Mouse (Mus musculus) forebrain, embryonic 14.5 days (tissue): ENCODE measurements around the gene Ms4a4c. TPM values are rescaled to one million over a fixed set of nuclear protein-coding genes. Genes with fewer than 3 reads are reported as not detected.

Experiments
- polyA plus RNA-seq: library from polyadenylated mRNA; unstranded; fragments of >200 nt; fragmentation: Nextera tagmentation; extraction: Ambion mirVana; gene quantifications from 2 replicates; pipeline ENCODE4 v1.2.1, GENCODE M21; 2014

The Ms4a4c gene
- polyA plus RNA-seq, 1 experiment from 2014 or later: not detected

Other genes with a start within 250 kb of the Ms4a4c start
- not detected in 2 replicates for gene 1700025F22Rik, start 239.4 kb upstream of the Ms4a4c start, polyA plus RNA-seq
- not detected in 2 replicates for gene Ms4a13, start 208.0 kb upstream of the Ms4a4c start, polyA plus RNA-seq
- gene Ms4a12, start 172.3 kb upstream of the Ms4a4c start, polyA plus RNA-seq: not detected in 2 replicates
- gene Ms4a1, start 138.5 kb upstream of the Ms4a4c start, polyA plus RNA-seq: not detected in 2 replicates
- gene Ms4a5, start 120.9 kb upstream of the Ms4a4c start, polyA plus RNA-seq: not detected in 2 replicates
- not detected in 2 replicates for gene Ms4a14, start 90.3 kb upstream of the Ms4a4c start, polyA plus RNA-seq
- 2.4 and 3.1 TPM in 2 replicates for gene Ms4a7, start 68.6 kb upstream of the Ms4a4c start, polyA plus RNA-seq
- gene Ms4a4a, start 29.2 kb upstream of the Ms4a4c start, polyA plus RNA-seq: 0.46 and 0.57 TPM in 2 replicates
- not detected in 2 replicates for gene Ms4a4b, start 38.8 kb downstream of the Ms4a4c start, polyA plus RNA-seq
- gene Ms4a6c, start 64.6 kb downstream of the Ms4a4c start, polyA plus RNA-seq: 1.6 and 2.3 TPM in 2 replicates
- gene Gm8369, start 81.2 kb downstream of the Ms4a4c start, polyA plus RNA-seq: not detected in 2 replicates
- gene Ms4a6b, start 111.7 kb downstream of the Ms4a4c start, polyA plus RNA-seq: 2.8 and 3.1 TPM in 2 replicates
- gene Ms4a4d, start 132.0 kb downstream of the Ms4a4c start, polyA plus RNA-seq: not detected in 2 replicates
- 2.7 and 2.8 TPM in 2 replicates for gene Ms4a6d, start 200.1 kb downstream of the Ms4a4c start, polyA plus RNA-seq
- gene Ms4a2, start 218.9 kb downstream of the Ms4a4c start, polyA plus RNA-seq: not detected in 2 replicates
- gene Ms4a3, start 236.1 kb downstream of the Ms4a4c start, polyA plus RNA-seq: not detected in 2 replicates